Mouse (Mus musculus): ENCODE data around the gene Mdm2. TPM values are rescaled to one million over a fixed set of nuclear protein-coding genes. Genes with fewer than 3 reads are reported as not detected.
A peak's percentile ranks its signal among the peaks of the same experiment; 100 is the strongest.

The Mdm2 gene
- polyA plus RNA-seq, 1 experiment from 2014 or later, result 53.6 TPM

DNA sequence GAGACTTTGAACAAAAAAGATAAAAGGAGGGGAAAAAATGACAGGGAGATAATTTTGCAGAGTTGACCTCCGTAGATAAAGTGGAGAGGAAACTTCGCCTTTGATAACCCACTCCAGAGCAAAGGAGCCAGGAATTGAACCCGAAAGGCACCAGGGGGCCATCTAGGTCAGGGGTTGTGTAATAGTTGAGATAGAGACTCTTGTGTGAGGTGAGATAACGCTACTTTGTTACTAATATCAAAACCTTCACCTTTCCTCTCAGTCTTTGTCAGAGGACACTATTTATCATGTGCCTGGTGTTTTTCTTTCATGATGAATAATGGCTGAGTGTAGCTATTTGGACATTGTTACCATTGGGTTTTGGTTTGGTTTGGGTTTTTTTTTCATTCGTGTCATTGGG lies 32.2 kb downstream of the Mdm2 start:
- H3K4me3 ChIP-seq, result no peak overlapping the region
- H3K4me2 ChIP-seq, result no peak overlapping the region
- H3K9me3 ChIP-seq, result no peaks in the 10 kb centered on the region
- peaks cover 3% of the 10 kb centered on the region; the same call in 1 of the 2 replicates for H3K27me3 ChIP-seq
- H3K27ac ChIP-seq, result no peak overlapping the region
- no peak for ATAC-seq (ENCODE audit: low FRiP score)
- H3K9ac ChIP-seq, result 0 out of 2 replicates have a peak overlapping the region, but pooled peaks have one; percentile 10
- H3K4me1 ChIP-seq (replicated peaks), result peaks cover 12% of the 10 kb centered on the region
- 83% methylated on average over 5 of the region's 5 CpGs for WGBS
- no peaks in the 10 kb centered on the region; the same call in 1 of the 2 replicates for H3K36me3 ChIP-seq

DNA sequence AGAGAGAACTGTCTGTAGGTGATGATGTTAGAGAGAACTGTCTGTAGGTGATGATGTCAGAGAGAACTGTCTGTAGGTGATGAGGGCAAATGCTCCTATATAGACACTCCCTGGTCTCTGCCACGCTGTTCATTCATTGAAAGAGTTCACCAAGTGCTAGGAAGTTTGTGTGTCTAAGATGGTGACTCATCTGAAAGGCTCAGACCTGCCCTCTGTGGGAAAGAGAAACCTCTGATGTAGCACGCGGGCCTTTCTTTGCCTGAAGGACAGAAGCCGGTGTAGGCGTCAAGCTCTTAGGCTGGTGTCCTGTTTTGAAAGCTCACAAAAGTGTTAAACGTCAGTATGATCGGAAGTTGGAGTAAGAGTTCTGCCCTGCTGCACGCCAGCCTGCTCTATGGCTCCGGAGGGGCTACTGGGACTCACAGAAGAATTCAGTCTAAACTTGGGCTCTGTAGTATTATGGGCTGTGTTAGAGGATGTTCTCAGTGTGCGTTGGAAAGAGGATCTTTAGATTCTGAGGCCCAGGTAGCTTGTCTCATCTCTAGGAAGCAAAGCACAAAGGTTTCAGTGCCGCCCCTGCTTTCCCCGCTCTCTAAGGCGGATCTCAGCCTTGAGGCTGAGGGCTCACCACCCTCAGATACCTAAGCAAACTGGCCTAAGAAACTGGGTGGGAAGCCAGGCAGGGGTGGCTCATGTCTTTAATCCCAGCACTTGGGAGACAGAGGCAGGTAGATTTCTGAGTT lies 32.9 kb downstream of the Mdm2 start:
- no peak overlapping the region for H3K4me2 ChIP-seq
- peaks cover 3% of the 10 kb centered on the region; the same call in 1 of the 2 replicates for H3K27me3 ChIP-seq
- no peaks in the 10 kb centered on the region for H3K9me3 ChIP-seq
- H3K4me1 ChIP-seq (replicated peaks), result peaks cover 12% of the 10 kb centered on the region
- ATAC-seq (ENCODE audit: low FRiP score), result no peak
- 79% methylated on average over 13 of the region's 13 CpGs for WGBS
- no peak overlapping the region for H3K27ac ChIP-seq
- no peak overlapping the region for H3K9ac ChIP-seq
- H3K36me3 ChIP-seq, result no peaks in the 10 kb centered on the region
- H3K4me3 ChIP-seq, result no peak overlapping the region

DNA sequence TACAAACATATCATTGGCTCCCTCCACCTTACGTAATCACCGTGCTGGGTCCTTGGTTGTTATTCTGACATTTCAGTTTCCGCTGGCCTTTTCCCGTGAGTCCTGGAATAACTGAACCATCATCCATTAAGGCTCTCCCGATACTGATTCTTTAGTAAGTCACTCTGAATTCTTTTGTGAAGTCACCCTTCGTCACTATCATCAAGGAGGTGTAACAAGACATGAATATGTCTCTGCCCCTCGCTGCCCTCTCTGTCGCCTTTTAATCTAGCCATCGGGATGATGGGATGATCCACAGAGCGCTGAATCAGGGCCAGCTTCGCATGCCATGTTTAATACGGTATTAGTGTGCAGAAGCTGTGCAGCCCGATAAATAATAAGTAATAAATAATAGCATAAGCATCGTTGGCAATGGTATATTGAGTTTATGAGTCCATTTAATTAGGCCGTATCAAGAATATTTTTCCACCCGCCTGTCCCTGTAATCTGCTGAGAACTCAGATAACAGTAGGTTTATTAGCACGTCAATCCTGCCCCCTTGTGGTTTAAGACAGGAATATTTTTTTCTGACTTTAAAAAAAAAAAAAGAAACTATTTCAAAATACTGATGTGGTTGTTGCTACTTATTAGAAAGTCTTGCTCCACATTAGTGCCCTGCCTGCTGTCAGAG lies 33.8 kb downstream of the Mdm2 start:
- peak overlapping the region; percentile 65 for H3K4me2 ChIP-seq
- no peak for ATAC-seq (ENCODE audit: low FRiP score)
- H3K27ac ChIP-seq, result peak overlapping the region; percentile 84
- H3K4me3 ChIP-seq, result peak overlapping the region; percentile 35
- H3K27me3 ChIP-seq, result peaks cover 3% of the 10 kb centered on the region; the same call in 1 of the 2 replicates
- H3K9ac ChIP-seq, result peak overlapping the region; percentile 68
- no peaks in the 10 kb centered on the region for H3K36me3 ChIP-seq
- H3K9me3 ChIP-seq, result no peaks in the 10 kb centered on the region
- 25% methylated on average over 17 of the region's 17 CpGs for WGBS
- peaks cover 12% of the 10 kb centered on the region for H3K4me1 ChIP-seq (replicated peaks)

DNA sequence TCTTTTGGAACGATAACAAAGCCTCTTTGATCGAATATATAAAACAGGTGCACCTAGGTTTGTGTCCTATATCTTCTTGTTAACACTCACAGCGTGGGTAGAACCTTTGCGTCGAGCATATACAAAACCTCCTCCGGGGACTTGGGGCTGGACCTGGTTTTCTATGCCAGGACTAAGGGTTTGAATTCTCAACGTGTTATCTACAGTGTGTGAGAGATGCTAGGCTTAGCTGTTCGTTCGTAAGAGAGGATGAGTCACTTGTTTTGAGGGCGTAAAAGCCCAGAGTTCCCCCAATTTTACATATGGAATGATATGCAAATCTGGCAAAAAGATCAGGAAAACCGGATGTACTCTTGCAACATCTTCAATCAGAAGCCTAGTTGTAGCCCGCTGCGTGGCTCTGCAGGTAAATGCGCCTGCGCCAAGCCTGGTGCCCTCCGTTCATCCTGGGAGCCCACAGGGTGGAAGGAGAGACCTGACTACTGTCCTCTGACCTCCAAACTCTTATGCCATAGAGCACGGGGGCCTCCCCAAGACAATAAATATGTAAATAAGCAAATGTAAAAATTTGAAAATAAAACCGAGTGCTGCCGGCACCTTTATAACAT lies 34.4 kb downstream of the Mdm2 start:
- H3K4me1 ChIP-seq (replicated peaks), result peaks cover 12% of the 10 kb centered on the region
- H3K36me3 ChIP-seq, result no peaks in the 10 kb centered on the region
- peak overlapping the region; percentile 65 for H3K4me2 ChIP-seq
- H3K9me3 ChIP-seq, result no peaks in the 10 kb centered on the region
- peak overlapping the region; percentile 84 for H3K27ac ChIP-seq
- peaks cover 3% of the 10 kb centered on the region; the same call in 1 of the 2 replicates for H3K27me3 ChIP-seq
- H3K9ac ChIP-seq, result peak overlapping the region; percentile 68
- 31% methylated on average over 19 of the region's 19 CpGs for WGBS
- H3K4me3 ChIP-seq, result peak overlapping the region; percentile 35
- peak; percentile 62 for ATAC-seq (ENCODE audit: low FRiP score)

DNA sequence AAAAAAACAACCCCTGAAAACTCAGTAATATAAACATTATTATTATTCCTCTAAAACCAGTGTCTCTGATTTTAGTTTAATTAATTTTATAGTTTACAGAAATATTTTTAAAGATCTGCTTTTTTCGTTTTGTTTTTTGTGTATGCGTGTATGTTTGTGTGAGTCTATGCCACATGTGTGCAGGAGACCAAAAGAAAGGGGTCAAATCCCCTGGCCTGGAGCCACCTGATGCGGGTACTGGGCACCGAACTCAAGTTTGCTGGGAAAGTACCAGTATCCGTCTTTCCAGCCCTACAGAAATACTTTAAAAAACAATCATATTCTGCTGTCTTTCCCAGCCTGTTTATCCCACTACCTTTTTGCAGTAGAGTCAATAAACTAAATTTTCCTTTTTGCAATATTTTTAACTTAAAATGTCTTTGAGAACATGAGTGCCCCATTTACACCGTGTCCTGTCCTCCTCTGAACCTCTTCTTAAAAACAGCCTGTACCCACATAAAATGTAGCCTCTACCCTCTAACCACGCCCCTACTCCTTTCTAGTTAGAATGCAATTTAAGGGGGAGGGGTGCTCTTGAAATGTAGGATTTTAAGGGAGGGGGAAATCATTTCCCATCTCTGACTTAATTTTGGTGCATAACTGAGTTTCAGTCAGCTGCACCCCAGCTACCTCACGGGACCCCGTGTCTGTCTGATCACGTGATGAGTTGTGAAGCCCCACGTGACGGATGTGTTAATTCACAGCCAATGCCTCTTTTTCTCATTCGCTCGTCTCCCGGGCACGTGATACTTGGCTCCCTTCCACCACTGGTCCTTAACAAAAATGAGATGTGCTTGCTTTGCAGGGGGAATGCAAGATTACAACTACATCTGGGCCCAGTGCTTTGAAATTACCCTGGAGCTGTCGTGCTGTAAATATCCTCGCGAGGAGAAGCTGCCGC lies 35.2 kb downstream of the Mdm2 start:
- 34% methylated on average over 20 of the region's 20 CpGs for WGBS
- H3K4me3 ChIP-seq, result peak overlapping the region; percentile 35
- H3K9me3 ChIP-seq, result no peaks in the 10 kb centered on the region
- peak overlapping the region; percentile 68 for H3K9ac ChIP-seq
- H3K27ac ChIP-seq, result peak overlapping the region; percentile 84
- H3K36me3 ChIP-seq, result no peaks in the 10 kb centered on the region
- peaks cover 12% of the 10 kb centered on the region for H3K4me1 ChIP-seq (replicated peaks)
- peak overlapping the region; percentile 65 for H3K4me2 ChIP-seq
- peaks cover 3% of the 10 kb centered on the region; the same call in 1 of the 2 replicates for H3K27me3 ChIP-seq
- peak; percentile 69 for ATAC-seq (ENCODE audit: low FRiP score)

DNA sequence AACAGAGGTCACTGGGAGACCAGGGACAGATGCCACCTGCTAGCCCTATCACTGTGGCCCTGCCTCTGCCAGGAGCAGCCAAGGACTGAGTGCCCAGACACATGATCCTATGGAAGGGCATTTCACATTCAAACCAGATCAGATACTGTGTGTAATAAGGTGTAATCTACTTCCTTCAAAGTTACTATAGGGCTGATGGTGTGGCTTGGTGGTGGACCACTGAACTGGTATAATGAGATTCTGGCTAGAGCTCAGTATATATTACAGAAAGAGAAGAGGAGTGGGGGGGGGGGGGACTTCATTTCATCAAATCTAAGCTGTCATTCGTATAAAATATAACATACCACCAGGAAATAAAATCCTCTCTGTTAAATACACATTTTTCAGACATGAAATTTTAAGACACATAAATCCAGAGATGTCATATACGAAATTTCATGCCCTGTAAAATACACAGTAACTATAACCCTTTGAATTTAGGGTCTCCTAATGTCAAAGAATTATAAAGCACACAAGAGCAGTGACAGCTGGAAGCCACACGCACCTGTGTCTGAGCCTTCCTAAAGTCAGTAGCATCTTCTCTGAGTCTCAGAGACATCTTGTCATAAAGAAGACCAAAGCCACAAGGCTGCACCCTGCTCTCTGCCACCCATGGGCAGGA lies 36.1 kb downstream of the Mdm2 start:
- no peak overlapping the region for H3K4me2 ChIP-seq
- peaks cover 14% of the 10 kb centered on the region for H3K4me1 ChIP-seq (replicated peaks)
- no peak overlapping the region for H3K27ac ChIP-seq
- peaks cover 3% of the 10 kb centered on the region; the same call in 1 of the 2 replicates for H3K27me3 ChIP-seq
- H3K9me3 ChIP-seq, result no peaks in the 10 kb centered on the region
- H3K4me3 ChIP-seq, result no peak overlapping the region
- H3K36me3 ChIP-seq, result no peaks in the 10 kb centered on the region
- WGBS, result 76% methylated on average over 3 of the region's 3 CpGs
- ATAC-seq (ENCODE audit: low FRiP score), result no peak
- H3K9ac ChIP-seq, result no peak overlapping the region

DNA sequence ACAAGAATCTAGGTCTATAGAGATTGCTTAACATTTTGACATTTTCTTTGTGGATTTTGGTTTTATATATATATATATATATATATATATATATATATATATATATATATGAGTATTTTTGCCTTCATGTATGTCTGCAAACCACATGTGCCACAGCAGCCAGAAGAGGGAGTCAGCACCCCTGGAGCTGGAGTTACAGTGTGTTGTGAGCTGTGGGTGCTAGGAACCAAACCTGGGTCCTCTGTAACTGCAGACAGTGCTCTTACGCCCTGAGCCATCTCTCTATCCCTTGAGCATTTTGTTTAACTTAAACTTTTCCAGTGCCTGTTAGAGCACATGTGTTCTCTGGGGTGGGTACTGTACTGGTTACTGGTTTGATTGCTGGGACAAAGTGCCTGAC lies 36.6 kb downstream of the Mdm2 start:
- Histone ChIP-seq H3K4me2 (no peak overlapping the region), H3K27ac (no peak overlapping the region), H3K9ac (no peak overlapping the region), H3K36me3 (no peaks in the 10 kb centered on the region), H3K27me3 (peaks cover 3% of the 10 kb centered on the region; the same call in 1 of the 2 replicates), H3K4me1 (replicated peaks) (peaks cover 15% of the 10 kb centered on the region), H3K9me3 (no peaks in the 10 kb centered on the region), H3K4me3 (no peak overlapping the region)
- 86% methylated on average over 1 of the region's 1 CpGs for WGBS
- ATAC-seq (ENCODE audit: low FRiP score), result no peak

DNA sequence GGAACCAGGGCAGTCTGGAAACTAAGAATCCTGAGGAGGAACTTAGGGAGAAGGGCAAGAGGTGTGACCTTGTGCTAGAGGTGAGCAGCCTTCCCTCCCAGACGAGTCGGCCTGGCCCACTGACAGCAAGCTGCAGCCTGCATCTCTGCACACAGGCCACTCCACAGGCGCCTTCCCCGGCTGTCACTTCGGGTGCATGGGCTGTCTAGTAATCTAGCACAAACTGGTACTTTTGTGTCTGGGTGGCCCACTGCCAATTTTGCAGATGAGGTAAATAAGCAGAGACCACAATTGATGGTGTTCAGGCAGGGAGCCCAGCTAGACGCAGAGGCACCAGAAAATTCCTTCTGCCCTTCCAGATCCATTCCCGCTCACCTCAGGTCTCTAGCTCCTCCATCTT lies 37.9 kb downstream of the Mdm2 start:
- Histone ChIP-seq H3K9ac (no peak overlapping the region), H3K36me3 (no peaks in the 10 kb centered on the region), H3K4me1 (replicated peaks) (peaks cover 15% of the 10 kb centered on the region), H3K4me3 (no peak overlapping the region), H3K27me3 (peaks cover 3% of the 10 kb centered on the region; the same call in 1 of the 2 replicates), H3K9me3 (no peaks in the 10 kb centered on the region), H3K4me2 (no peak overlapping the region), H3K27ac (no peak overlapping the region)
- ATAC-seq (ENCODE audit: low FRiP score), result no peak
- WGBS, result 54% methylated on average over 7 of the region's 7 CpGs

DNA sequence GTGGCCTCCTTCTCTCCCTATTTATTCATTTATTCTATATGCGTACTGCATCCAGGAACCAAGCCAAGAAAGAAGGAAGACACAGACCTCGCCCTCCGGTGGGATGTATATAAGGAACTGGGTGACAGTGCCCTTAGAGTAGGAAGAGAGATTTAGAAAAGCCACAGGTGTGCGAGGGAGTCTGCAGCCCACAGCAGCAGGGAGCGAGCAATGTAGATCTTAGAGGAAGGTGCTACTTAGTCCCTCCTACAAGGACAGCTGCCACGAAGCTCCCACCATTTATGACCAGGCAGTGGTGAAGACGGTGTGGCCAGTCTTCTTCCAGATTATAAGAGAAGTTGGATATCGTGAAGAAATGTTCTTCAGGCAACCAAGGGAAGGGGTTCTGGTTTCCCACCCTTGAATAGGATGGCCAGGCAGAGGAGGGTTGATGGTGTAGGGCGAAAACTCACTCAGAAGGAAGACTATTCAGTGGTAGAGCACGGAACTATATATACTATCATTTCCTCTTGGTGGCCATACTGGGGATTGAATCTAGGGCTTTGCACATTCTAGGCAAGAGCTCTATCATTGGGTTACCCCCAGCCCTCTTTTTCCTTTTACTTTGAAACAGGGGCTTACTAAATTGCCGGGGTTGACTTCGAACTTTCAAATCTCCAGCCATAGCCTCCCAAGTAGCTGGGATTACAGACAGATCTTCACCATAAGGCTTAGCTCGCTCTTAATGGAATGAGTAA lies 38.5 kb downstream of the Mdm2 start:
- Histone ChIP-seq H3K9ac (no peak overlapping the region), H3K36me3 (no peaks in the 10 kb centered on the region)

DNA sequence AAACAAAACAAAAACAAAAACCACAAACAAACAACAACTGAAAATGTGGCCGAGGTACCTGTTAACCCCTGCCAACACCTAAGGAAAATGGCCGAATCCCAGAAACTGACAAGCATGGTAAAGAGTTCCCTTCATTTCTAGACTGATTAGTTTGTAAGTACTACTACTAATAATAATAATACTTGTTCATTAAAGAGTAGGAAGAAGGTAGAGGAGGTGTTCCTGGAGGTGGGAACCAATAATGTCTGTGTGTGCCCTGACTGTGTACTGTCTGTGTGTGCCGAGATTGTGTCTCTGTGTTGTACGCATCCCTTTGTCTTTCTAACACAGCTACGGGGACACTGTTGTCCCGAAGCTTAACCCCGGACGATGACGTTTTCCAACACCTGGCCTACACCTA lies 39.3 kb downstream of the Mdm2 start:
- H3K9me3 ChIP-seq, result no peaks in the 10 kb centered on the region
- H3K27me3 ChIP-seq, result peaks cover 3% of the 10 kb centered on the region; the same call in 1 of the 2 replicates
- no peak overlapping the region for H3K4me2 ChIP-seq
- no peaks in the 10 kb centered on the region for H3K36me3 ChIP-seq
- no peak overlapping the region for H3K4me3 ChIP-seq
- no peak overlapping the region for H3K9ac ChIP-seq
- no peak overlapping the region for H3K27ac ChIP-seq
- peaks cover 13% of the 10 kb centered on the region for H3K4me1 ChIP-seq (replicated peaks)
- ATAC-seq (ENCODE audit: low FRiP score), result no peak
- WGBS, result 81% methylated on average over 9 of the region's 9 CpGs

More for the DNA sequence above, 38.5 kb downstream of the Mdm2 start:
- WGBS, result 87% methylated on average over 13 of the region's 13 CpGs
- H3K4me2 ChIP-seq, result no peak overlapping the region
- ATAC-seq (ENCODE audit: low FRiP score), result no peak
- peaks cover 3% of the 10 kb centered on the region; the same call in 1 of the 2 replicates for H3K27me3 ChIP-seq
- H3K9me3 ChIP-seq, result no peaks in the 10 kb centered on the region
- no peak overlapping the region for H3K27ac ChIP-seq
- H3K4me3 ChIP-seq, result no peak overlapping the region
- H3K4me1 ChIP-seq (replicated peaks), result peaks cover 15% of the 10 kb centered on the region

DNA sequence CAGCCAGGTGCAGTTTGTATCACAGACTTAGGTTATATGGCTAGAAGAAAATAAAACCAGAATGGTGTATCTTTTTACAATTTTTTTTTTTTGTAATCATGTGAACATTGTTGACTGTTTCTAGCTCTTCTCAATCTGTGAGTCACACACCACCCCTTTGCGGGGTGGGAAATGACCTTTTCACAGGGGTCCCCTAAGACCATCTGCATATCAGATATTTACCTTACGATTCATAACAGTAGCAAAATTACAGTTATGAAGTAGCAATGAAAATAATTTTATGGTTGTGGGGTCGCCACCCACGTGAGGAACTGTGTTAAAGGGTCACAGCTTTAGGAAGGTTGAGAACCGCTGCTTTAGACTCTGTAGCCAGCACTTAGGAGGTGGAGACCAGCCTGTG lies 39.8 kb downstream of the Mdm2 start:
- H3K27ac ChIP-seq, result no peak overlapping the region
- peaks cover 9% of the 10 kb centered on the region; the same call in 1 of the 2 replicates for H3K4me1 ChIP-seq (replicated peaks)
- H3K4me2 ChIP-seq, result no peak overlapping the region
- peaks cover 3% of the 10 kb centered on the region; the same call in 1 of the 2 replicates for H3K27me3 ChIP-seq
- ATAC-seq (ENCODE audit: low FRiP score), result no peak
- H3K4me3 ChIP-seq, result no peak overlapping the region
- no peaks in the 10 kb centered on the region for H3K36me3 ChIP-seq
- H3K9ac ChIP-seq, result no peak overlapping the region
- no peaks in the 10 kb centered on the region for H3K9me3 ChIP-seq
- WGBS, result 91% methylated on average over 5 of the region's 5 CpGs

Data from hindbrain, embryonic 13.5 days (tissue).